Mouse (Mus musculus) kidney, embryonic 16.5 days (tissue): ENCODE measurements at regions not wholly inside any gene's neighbourhood (a gene's known extent, or its start where the extent isn't known, plus 50 kb on each side); places are given as distances from the start of the nearest gene placed in this dataset.

Experiments used
- ATAC-seq: fragments of 200-750 bp; cut with Nextera tagmentation; 2 replicates; pipeline ENCODE4 v1.8.0; 2017; ENCODE audit warnings: moderate TSS enrichment; ENCODE audit not compliant: low FRiP score, low TSS enrichment
- H3K27ac ChIP-seq: fragments of 300-500 bp; sonication (generic); 2 replicates; pipeline ENCODE4 v1.5.1; 2014; ENCODE audit warnings: low read length
- H3K27me3 ChIP-seq: fragments of 300-500 bp; sonication (generic); 2 replicates; pipeline ENCODE4 v1.6.1; 2014; ENCODE audit warnings: low read length, control low read depth, mixed read lengths; ENCODE audit not compliant: insufficient read depth
- H3K36me3 ChIP-seq: fragments of 300-500 bp; sonication (generic); 2 replicates; pipeline ENCODE4 v1.6.1; 2014; ENCODE audit warnings: low read length, control low read depth, mixed read lengths; ENCODE audit not compliant: insufficient read depth
- H3K4me1 ChIP-seq: fragments of 300-500 bp; sonication (generic); 2 replicates; pipeline ENCODE4 v1.6.1; 2014; ENCODE audit warnings: low read length, control low read depth, mixed read lengths; ENCODE audit not compliant: insufficient read depth
- H3K4me2 ChIP-seq: fragments of 300-500 bp; sonication (generic); replicated peaks from 2 replicates; pipeline ENCODE4 v1.6.1; 2014; ENCODE audit warnings: low read depth, low read length
- H3K4me3 ChIP-seq: fragments of 300-500 bp; sonication (generic); 2 replicates; pipeline ENCODE4 v1.5.1; 2014; ENCODE audit warnings: mild to moderate bottlenecking, low read length
- H3K9ac ChIP-seq: fragments of 300-500 bp; sonication (generic); replicated peaks from 2 replicates; pipeline ENCODE4 v1.6.1; 2014; ENCODE audit warnings: low read length
- H3K9me3 ChIP-seq: fragments of 300-500 bp; sonication (generic); 2 replicates; pipeline ENCODE4 v1.6.1; 2016; ENCODE audit warnings: low read length, control low read depth
- WGBS: fragments of 180-500 bp; shearing (Covaris S2); extraction: QIAGEN DNeasy Blood & Tissue Kit; methylation state at CpG from one replicate; pipeline ENCODE4 v1.1.7; 2014; 5-methylcytosine and 5-hydroxymethylcytosine counted together

DNA sequence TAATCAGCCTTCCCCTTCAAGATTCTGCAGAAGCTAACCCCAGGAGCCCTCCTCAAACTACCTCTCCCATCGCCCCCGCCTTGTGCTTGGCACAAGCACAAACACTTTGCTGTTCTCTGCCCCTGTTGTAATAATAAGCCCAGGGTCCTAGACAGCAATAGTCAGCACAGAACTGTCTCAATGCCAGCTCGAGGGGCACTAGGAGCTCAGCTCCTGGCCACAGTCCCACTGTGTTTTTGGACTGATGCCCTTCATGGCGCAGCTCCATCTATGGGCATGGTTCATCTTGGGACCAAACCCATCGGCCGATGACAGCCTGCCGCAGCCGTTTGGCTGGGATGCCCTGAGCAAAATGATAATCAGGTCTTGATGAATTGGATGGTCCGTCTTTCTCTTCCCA is 165.5 kb upstream of the Egflam start:
- no peak overlapping the region for H3K4me2 ChIP-seq
- 81% methylated on average over 9 of the region's 9 CpGs for WGBS
- H3K9me3 ChIP-seq, result no peaks in the 10 kb centered on the region
- H3K4me1 ChIP-seq, result 0 out of 2 replicates have a peak, but pooled peaks cover 4% of the 10 kb centered on the region
- no peak for ATAC-seq
- H3K27me3 ChIP-seq, result no peaks in the 10 kb centered on the region
- H3K9ac ChIP-seq, result no peak overlapping the region
- H3K4me3 ChIP-seq, result no peak overlapping the region
- H3K36me3 ChIP-seq, result no peaks in the 10 kb centered on the region
- peak overlapping the region; percentile 67; the same call in 1 of the 2 replicates for H3K27ac ChIP-seq

DNA sequence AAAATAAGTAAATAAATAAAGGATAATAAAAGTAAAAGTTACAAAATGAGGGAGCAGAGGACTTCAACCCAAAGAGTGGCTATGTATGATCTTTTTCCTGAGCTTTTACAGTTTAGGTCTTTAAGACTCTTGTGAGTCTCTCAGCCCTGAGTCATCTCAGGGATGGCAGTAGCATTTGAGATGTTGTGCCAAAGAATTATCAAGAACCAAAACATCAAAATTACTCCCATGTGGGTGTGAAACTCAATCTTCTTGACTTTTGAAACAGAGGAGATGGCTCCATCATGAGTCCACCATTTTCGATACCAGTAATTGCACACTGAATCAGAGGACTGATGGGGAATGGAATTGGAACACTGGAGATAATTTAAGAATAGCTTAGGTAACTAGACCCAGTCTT is 174.0 kb upstream of the Egflam start:
- WGBS, result 73% methylated on average over 1 of the region's 1 CpGs
- no peak for ATAC-seq
- Histone ChIP-seq H3K36me3 (no peaks in the 10 kb centered on the region), H3K27me3 (no peaks in the 10 kb centered on the region), H3K9ac (no peak overlapping the region), H3K27ac (no peak overlapping the region), H3K4me1 (0 out of 2 replicates have a peak, but pooled peaks cover 6% of the 10 kb centered on the region), H3K9me3 (no peaks in the 10 kb centered on the region), H3K4me3 (no peak overlapping the region), H3K4me2 (no peak overlapping the region)

DNA sequence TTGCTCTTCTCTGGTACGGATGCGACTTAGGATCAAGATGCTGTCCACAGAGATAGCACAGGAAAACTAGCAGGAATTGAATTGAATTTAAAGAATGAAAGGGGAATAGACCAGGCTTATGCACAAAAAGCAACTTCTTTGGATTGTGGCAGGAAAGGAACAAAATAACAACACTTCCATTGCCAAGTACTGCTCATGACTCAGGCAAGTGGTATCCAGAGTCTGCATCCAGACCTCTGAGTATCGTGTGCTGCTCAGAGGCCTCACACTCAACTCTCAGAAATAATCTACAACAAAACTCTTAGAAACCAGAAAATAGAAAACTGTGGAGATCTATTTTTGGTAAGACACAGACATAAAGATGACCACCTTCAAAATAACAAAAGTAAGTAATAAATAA is 176.1 kb upstream of the Egflam start:
- H3K36me3 ChIP-seq, result no peaks in the 10 kb centered on the region
- peak overlapping the region; percentile 29; the same call in 1 of the 2 replicates for H3K27ac ChIP-seq
- H3K4me1 ChIP-seq, result peaks cover 10% of the 10 kb centered on the region; the same call in 1 of the 2 replicates
- H3K4me2 ChIP-seq, result no peak overlapping the region
- no peak for ATAC-seq
- no peaks in the 10 kb centered on the region for H3K9me3 ChIP-seq
- no peak overlapping the region for H3K4me3 ChIP-seq
- H3K9ac ChIP-seq, result no peak overlapping the region
- no peaks in the 10 kb centered on the region for H3K27me3 ChIP-seq
- 79% methylated on average over 3 of the region's 3 CpGs for WGBS

DNA sequence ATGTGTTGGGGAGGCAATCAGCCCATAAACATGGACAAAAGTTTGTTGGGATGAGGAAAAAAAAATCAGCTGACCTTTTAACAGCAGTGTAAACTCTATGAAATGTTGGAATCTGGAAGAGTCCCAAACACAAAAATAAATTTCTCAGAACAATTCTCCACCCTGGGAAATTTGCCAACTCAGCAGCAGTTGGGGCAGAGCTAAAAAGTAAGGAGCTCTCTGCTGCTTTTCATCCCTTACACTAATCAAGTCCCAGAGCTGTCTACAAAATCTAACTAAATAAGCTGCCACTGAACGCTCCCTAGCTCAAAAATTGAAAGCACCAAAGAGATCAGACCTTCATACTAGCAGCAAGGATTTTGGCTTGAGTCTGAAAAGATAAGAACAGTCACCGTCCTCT is 176.6 kb upstream of the Egflam start:
- Histone ChIP-seq H3K4me3 (no peak overlapping the region), H3K4me2 (no peak overlapping the region), H3K27ac (peak overlapping the region; percentile 56; the same call in 1 of the 2 replicates), H3K4me1 (peaks cover 10% of the 10 kb centered on the region; the same call in 1 of the 2 replicates), H3K9me3 (no peaks in the 10 kb centered on the region), H3K36me3 (no peaks in the 10 kb centered on the region), H3K9ac (no peak overlapping the region), H3K27me3 (no peaks in the 10 kb centered on the region)
- no peak for ATAC-seq
- 49% methylated on average over 2 of the region's 2 CpGs for WGBS

DNA sequence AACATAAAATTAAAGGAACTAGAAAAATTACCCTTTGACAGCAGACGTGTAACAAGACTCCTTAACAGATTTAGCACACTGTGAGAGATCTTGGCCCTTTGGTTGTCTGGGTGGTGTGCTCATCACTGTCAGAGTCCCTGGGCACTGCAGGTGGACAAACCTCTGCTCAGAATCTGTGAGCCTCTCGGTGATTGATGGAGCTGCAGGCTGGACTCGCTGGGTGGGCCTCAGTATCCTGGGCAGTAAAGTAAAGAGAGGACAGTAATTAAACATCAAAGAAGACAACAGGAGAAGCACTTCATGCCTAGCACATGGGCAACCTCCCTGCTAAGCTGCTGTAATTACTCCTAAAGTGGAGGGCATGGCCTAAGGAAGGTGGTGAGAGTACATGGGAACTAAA is 180.2 kb upstream of the Egflam start:
- Histone ChIP-seq H3K27me3 (no peaks in the 10 kb centered on the region), H3K4me3 (no peak overlapping the region), H3K36me3 (no peaks in the 10 kb centered on the region), H3K27ac (no peak overlapping the region), H3K4me1 (peaks cover 10% of the 10 kb centered on the region; the same call in 1 of the 2 replicates), H3K9me3 (no peaks in the 10 kb centered on the region), H3K9ac (no peak overlapping the region), H3K4me2 (no peak overlapping the region)
- 22% methylated on average over 3 of the region's 3 CpGs for WGBS
- ATAC-seq, result peak; percentile 88

DNA sequence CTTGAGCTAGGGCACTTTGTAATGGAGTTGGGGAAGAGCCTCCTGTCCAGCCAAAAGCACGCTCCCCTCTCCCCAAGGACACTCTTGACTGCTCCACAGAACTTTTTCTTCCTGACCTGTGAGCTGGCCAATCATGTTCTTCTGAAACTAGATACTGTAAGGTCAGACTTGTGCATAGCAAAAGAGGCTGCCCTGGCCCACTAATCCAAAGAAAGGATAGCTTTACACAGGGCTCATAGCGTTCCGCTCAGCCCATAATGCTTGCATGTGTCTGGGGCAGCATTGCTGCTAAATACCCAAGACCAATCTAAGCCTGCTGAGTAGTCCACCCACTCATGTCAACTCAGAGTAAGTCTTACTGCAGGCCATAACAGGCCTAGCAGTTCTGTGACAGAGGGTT is 189.0 kb upstream of the Egflam start:
- Histone ChIP-seq H3K36me3 (no peaks in the 10 kb centered on the region), H3K4me1 (no peaks in the 10 kb centered on the region), H3K9me3 (no peaks in the 10 kb centered on the region), H3K9ac (no peak overlapping the region), H3K4me3 (no peak overlapping the region), H3K27ac (no peak overlapping the region), H3K4me2 (no peak overlapping the region), H3K27me3 (no peaks in the 10 kb centered on the region)
- 0 out of 2 replicates have a peak, but pooled peaks have one; percentile 51 for ATAC-seq
- 61% methylated on average over 3 of the region's 3 CpGs for WGBS

DNA sequence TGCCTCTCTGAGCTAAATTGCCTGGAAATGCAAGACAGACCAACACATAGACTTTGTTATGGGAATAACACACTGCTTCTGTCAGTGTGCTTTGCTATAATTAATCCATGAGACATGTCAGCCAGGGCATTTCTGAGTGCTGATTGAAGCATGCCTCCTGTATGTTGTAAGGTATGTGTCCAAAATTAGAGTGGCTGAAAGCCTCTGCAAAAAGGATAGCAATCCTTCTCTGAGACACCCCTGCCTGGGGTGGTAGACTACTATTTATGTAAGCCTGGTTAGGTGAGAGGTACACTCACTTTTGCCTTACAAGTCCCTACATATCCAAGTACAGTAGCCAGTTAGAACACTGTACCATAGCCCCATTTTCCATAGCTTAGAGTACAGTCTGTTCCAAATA is 193.3 kb upstream of the Egflam start:
- no peak for ATAC-seq
- Histone ChIP-seq H3K9me3 (0 out of 2 replicates have a peak, but pooled peaks cover 2% of the 10 kb centered on the region), H3K27ac (no peak overlapping the region), H3K4me2 (no peak overlapping the region), H3K27me3 (no peaks in the 10 kb centered on the region), H3K36me3 (no peaks in the 10 kb centered on the region), H3K4me1 (no peaks in the 10 kb centered on the region), H3K4me3 (no peak overlapping the region), H3K9ac (no peak overlapping the region)

DNA sequence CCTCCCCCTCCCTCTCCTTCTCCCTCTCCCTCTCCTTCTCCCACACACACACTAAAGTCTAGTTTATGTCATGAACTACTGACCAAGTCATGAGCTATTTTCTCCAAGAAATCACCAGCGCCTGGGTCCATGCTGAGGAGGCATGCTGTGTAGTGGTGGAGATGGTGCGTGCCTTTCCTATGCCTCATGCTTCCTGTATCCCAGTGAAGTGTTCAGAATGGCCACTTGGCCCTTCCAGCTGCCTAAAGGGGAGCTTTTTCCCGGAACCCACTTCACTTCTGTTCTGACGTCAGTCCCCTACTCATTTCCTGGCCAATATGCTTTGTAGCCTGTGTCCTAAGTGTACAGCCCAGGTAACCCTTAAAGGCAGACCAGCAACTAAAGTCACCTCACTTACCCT is 199.1 kb upstream of the Egflam start:
- ATAC-seq, result no peak
- 77% methylated on average over 4 of the region's 4 CpGs for WGBS
- no peak overlapping the region for H3K27ac ChIP-seq

DNA sequence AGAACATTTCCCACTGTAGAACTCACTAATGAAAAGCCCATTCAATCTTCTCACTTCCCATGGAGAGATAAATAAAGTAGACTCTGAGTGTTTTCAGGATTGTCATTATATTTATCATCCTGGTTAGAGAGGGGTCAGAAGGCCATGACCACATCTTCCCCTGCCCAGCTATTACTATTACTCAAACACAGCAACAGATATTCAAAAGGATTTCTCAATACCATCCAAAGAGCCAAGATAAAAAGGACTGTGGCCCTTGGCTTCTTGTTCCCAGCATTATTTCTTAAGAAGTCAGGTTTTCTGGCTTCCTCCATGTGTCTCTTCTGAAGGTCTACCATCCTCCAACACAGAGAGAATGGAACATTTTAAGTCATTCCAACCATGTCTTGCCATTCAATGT is 199.6 kb upstream of the Egflam start:
- Histone ChIP-seq H3K9me3 (0 out of 2 replicates have a peak, but pooled peaks cover 2% of the 10 kb centered on the region), H3K36me3 (no peaks in the 10 kb centered on the region), H3K27ac (no peak overlapping the region), H3K27me3 (no peaks in the 10 kb centered on the region), H3K9ac (no peak overlapping the region), H3K4me1 (0 out of 2 replicates have a peak, but pooled peaks cover 4% of the 10 kb centered on the region), H3K4me2 (no peak overlapping the region), H3K4me3 (no peak overlapping the region)
- ATAC-seq, result no peak

More for the DNA sequence above, 199.1 kb upstream of the Egflam start:
- Histone ChIP-seq H3K9me3 (0 out of 2 replicates have a peak, but pooled peaks cover 2% of the 10 kb centered on the region), H3K4me1 (0 out of 2 replicates have a peak, but pooled peaks cover 4% of the 10 kb centered on the region), H3K36me3 (no peaks in the 10 kb centered on the region), H3K4me2 (no peak overlapping the region), H3K4me3 (no peak overlapping the region), H3K27me3 (no peaks in the 10 kb centered on the region), H3K9ac (no peak overlapping the region)

DNA sequence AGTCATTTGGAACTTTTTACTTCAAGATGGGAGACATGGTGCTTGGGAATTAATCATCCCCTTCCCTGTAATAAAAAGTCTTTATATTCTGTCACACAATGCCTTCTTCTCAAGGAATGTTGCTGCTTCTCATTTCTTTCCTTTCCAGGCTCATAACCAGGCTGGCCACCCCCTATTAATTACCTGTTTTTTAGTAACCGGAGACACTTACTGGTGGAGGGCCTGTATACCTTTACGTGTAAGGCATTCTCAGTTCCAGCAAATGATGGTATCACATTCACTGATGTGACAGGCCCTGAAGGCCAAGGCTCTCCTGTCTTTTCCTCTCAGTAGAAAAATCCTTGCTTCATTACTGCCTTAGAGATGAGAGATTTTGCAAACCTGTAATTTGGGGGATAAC is 203.3 kb upstream of the Egflam start:
- 47% methylated on average over 2 of the region's 2 CpGs for WGBS
- Histone ChIP-seq H3K27me3 (no peaks in the 10 kb centered on the region), H3K9ac (no peak overlapping the region), H3K4me2 (no peak overlapping the region), H3K4me3 (no peak overlapping the region), H3K27ac (peak overlapping the region; percentile 44; the same call in 1 of the 2 replicates), H3K9me3 (no peaks in the 10 kb centered on the region), H3K36me3 (no peaks in the 10 kb centered on the region), H3K4me1 (0 out of 2 replicates have a peak, but pooled peaks cover 4% of the 10 kb centered on the region)
- ATAC-seq, result no peak; the same call in 1 of the 2 replicates
